Mouse (Mus musculus): ENCODE measurements around the gene Hist1h3f. TPM values are rescaled to one million over a fixed set of nuclear protein-coding genes. Genes with fewer than 3 reads are reported as not detected.
"Not testable (repeated sequence)": the region's sequence is repeated elsewhere in the genome, so short reads cannot be mapped to it uniquely, and the experiment has no call there.

Hist1h3f gene
- total and polyA plus RNA-seq, 2 experiments from 2014 or later = 0.17 to 119 TPM

DNA sequence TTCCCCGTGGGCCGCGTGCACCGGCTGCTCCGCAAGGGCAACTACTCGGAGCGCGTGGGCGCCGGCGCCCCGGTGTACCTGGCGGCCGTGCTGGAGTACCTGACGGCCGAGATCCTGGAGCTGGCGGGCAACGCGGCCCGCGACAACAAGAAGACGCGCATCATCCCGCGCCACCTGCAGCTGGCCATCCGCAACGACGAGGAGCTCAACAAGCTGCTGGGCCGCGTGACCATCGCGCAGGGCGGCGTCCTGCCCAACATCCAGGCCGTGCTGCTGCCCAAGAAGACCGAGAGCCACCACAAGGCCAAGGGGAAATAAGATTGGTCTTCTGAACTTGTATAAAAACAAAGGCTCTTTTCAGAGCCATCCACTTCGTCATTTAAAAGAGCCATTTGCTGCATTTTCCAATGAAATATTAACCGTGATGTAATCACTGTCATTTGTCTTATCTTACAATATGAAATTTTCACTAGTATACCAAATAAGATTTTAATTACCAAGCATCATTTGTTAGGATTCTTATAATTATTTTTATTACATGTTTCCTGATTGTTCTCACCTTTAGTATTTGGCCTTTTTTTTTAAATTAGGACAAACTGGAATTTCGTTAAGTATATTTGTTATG, 30.8 kb downstream of the Hist1h3f start:
- not testable (repeated sequence) for DNase-seq; H3K36me3 ChIP-seq (ENCODE audit: insufficient read depth); H3K27me3 ChIP-seq (ENCODE audit: insufficient read depth, low read length); H3K9me3 ChIP-seq (ENCODE audit: low read length); H3K9ac ChIP-seq
- Histone ChIP-seq H3K4me3 (ENCODE audit: low read depth, low read length) (peak overlapping the region; percentile 38), H3K4me2 (ENCODE audit: low read depth) (peak overlapping the region; percentile 67), H3K4me1 (ENCODE audit: insufficient read depth) (peaks cover 27% of the 10 kb centered on the region), H3K27ac (ENCODE audit: low read depth, low read length) (peak overlapping the region; percentile 78)
- under 1% methylated on average over 5 of the region's 39 CpGs for WGBS
- peak; percentile 3 for ATAC-seq

DNA sequence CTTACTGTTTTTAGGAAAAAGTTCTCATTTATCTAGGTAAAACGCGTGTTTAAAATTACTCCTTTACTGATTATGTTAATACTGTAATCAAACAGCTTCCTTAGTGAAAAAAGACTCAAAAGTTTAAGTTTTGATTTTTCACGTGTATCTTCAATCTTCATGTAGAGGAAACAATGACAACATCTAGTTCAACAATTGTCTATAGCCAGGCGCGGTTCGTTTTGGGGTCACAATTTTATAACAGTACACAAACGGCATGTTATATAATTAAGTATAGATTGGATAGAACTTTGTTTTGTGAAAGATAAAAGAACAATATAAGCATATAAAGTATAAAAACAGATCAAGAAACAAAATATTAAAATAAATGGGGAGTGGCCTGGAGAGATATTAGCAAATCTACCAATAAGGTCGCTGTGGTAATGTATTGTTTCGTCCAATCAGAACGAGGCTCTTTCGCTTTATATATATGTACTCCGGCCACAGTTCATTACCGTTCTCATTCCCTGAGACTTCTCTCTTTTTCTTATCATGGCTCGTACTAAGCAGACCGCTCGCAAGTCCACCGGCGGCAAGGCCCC, 31.5 kb downstream of the Hist1h3f start, which contains the start of gene Hist1h3d:
Hist1h3d (plus strand) TSS at position 493 of the 581 bp plus-strand sequence.
- Histone ChIP-seq H3K27me3 (ENCODE audit: insufficient read depth, low read length) (no peaks in the 10 kb centered on the region), H3K9me3 (ENCODE audit: low read length) (no peaks in the 10 kb centered on the region), H3K36me3 (ENCODE audit: insufficient read depth) (no peaks in the 10 kb centered on the region), H3K9ac (peak within 1 kb of the TSS; percentile 50), H3K4me2 (ENCODE audit: low read depth) (peak within 1 kb of the TSS; percentile 67), H3K4me3 (ENCODE audit: low read depth, low read length) (peak within 1 kb of the TSS; percentile 38), H3K27ac (ENCODE audit: low read depth, low read length) (peak within 1 kb of the TSS; percentile 78), H3K4me1 (ENCODE audit: insufficient read depth) (peaks cover 23% of the 10 kb centered on the region)
- ATAC-seq = peak; percentile 37
- TF ChIP-seq CTCF (IDR thresholded peaks at IDR 0.05; ENCODE audit: low read depth) = no peak
- DNase-seq = peak; percentile 87
- WGBS = under 1% methylated on average over 18 of the region's 18 CpGs

DNA sequence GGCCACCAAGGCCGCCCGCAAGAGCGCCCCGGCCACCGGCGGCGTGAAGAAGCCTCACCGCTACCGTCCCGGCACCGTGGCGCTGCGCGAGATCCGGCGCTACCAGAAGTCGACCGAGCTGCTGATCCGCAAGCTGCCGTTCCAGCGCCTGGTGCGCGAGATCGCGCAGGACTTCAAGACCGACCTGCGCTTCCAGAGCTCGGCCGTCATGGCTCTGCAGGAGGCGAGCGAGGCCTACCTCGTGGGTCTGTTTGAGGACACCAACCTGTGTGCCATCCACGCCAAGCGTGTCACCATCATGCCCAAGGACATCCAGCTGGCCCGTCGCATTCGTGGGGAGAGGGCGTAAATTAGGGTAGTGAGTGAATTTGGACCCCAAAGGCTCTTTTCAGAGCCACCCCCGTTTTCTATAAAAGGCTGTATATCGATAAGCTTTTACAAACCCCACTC, 32.0 kb downstream of the Hist1h3f start:
- not testable (repeated sequence) for H3K9me3 ChIP-seq (ENCODE audit: low read length); H3K27me3 ChIP-seq (ENCODE audit: insufficient read depth, low read length); H3K36me3 ChIP-seq (ENCODE audit: insufficient read depth); DNase-seq; ATAC-seq
- Histone ChIP-seq H3K4me2 (ENCODE audit: low read depth) (peak overlapping the region; percentile 67), H3K4me3 (ENCODE audit: low read depth, low read length) (peak overlapping the region; percentile 38), H3K9ac (peak overlapping the region; percentile 50), H3K4me1 (ENCODE audit: insufficient read depth) (peaks cover 22% of the 10 kb centered on the region), H3K27ac (ENCODE audit: low read depth, low read length) (peak overlapping the region; percentile 75)
- under 1% methylated on average over 11 of the region's 40 CpGs for WGBS

DNA sequence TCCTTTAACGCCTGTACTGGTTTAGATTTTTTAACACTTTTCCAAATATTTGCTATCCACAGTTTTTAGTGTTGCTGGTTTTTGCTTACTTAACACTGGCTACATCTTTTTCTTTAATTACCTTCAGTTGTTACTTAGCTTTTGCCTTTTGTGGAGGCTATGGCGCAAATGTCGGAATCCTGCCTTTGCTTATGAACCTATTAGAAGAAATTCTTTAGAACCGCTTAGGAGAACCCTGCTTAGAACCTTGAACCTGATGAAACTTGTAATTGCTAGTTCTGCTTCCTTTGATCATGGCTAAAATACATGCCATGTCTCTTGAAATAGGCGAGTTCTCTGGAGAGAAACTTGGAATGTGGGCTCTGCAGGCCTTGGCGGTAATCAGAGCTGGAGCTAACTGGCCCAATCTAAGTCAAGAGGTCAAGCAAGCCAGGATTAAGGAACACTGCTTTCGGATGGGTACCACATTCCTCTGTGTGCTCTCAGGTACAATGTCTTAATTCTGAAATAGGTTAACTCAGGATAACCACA, 32.6 kb downstream of the Hist1h3f start:
- Histone ChIP-seq H3K4me1 (ENCODE audit: insufficient read depth) (peaks cover 22% of the 10 kb centered on the region), H3K9me3 (ENCODE audit: low read length) (no peaks in the 10 kb centered on the region), H3K9ac (peak overlapping the region; percentile 50), H3K36me3 (ENCODE audit: insufficient read depth) (no peaks in the 10 kb centered on the region), H3K4me3 (ENCODE audit: low read depth, low read length) (peak overlapping the region; percentile 38), H3K27me3 (ENCODE audit: insufficient read depth, low read length) (no peaks in the 10 kb centered on the region), H3K4me2 (ENCODE audit: low read depth) (peak overlapping the region; percentile 67), H3K27ac (ENCODE audit: low read depth, low read length) (no peak overlapping the region)
- DNase-seq = no peak
- no peak for TF ChIP-seq CTCF (IDR thresholded peaks at IDR 0.05; ENCODE audit: low read depth)
- no peak for ATAC-seq
- 5% methylated on average over 7 of the region's 7 CpGs for WGBS

DNA sequence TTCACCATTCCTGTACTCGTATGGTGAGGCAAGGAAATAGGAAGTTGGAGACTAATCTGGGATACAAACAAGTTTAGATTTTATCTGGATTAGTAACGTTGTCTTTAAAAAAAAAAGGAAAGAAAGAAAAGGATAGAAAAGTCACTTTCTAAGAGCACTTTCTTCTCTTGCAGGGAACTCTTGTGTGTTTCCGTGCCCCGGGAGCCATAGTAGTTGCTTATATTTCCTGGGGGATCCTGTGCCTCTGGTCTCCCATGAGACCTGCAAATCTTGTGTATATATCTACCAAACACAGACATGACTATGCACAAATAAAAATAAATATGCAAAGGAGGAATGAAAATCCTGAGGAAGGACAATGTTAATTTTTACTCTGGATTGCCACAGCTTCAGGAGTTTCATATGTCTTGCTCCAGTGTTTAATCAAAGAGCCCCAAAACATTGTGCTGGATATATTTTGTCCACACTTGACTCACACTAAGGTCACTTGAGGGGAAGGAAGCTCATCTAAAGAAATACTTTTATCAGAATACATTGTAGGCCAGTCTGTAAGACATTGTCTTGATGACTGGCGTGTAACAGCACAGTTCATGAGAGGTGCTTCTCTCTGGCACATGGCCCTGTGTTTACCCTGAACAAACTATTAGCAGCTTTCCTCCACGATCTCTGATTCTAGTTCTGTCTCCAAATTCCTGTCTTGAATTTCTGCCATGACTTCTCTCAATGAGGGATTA, 33.2 kb downstream of the Hist1h3f start:
- Histone ChIP-seq H3K9ac (peak overlapping the region; percentile 50; the same call in 1 of the 2 replicates), H3K27me3 (ENCODE audit: insufficient read depth, low read length) (no peaks in the 10 kb centered on the region), H3K9me3 (ENCODE audit: low read length) (no peaks in the 10 kb centered on the region), H3K27ac (ENCODE audit: low read depth, low read length) (no peak overlapping the region), H3K4me2 (ENCODE audit: low read depth) (peak overlapping the region; percentile 67), H3K4me3 (ENCODE audit: low read depth, low read length) (peak overlapping the region; percentile 38; the same call in 1 of the 2 replicates), H3K4me1 (ENCODE audit: insufficient read depth) (peaks cover 24% of the 10 kb centered on the region), H3K36me3 (ENCODE audit: insufficient read depth) (no peaks in the 10 kb centered on the region)
- ATAC-seq (no peak), DNase-seq (no peak)
- TF ChIP-seq CTCF (IDR thresholded peaks at IDR 0.05; ENCODE audit: low read depth) = no peak
- 32% methylated on average over 6 of the region's 6 CpGs for WGBS

DNA sequence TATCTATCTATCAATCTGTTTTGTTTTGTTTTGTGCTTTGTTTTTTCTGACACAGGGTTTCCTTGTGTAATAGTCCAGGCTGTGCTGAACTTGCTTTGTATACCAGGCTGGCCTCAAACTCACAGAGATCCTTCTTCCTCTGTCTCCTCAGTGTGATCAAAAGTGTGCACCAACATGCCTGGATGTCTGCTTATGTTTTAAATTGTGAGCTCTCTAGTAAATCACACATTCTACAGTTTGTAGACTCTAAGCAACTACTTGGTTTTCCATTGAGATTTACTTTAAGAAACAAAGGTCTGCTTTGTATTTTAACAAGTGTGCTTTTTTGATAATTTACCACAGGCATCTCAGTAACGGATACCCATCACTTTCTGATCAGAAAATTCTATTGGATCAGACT, 34.0 kb downstream of the Hist1h3f start:
- H3K4me2 ChIP-seq (ENCODE audit: low read depth) = no peak overlapping the region
- WGBS = 83% methylated on average over 1 of the region's 1 CpGs
- H3K4me1 ChIP-seq (ENCODE audit: insufficient read depth) = peaks cover 17% of the 10 kb centered on the region; the same call in 1 of the 2 replicates
- no peak for TF ChIP-seq CTCF (IDR thresholded peaks at IDR 0.05; ENCODE audit: low read depth)
- ATAC-seq = no peak
- H3K9me3 ChIP-seq (ENCODE audit: low read length) = no peaks in the 10 kb centered on the region
- no peak for DNase-seq
- H3K9ac ChIP-seq = no peak overlapping the region
- no peaks in the 10 kb centered on the region for H3K36me3 ChIP-seq (ENCODE audit: insufficient read depth)
- H3K4me3 ChIP-seq (ENCODE audit: low read depth, low read length) = no peak overlapping the region
- no peak overlapping the region for H3K27ac ChIP-seq (ENCODE audit: low read depth, low read length)
- no peaks in the 10 kb centered on the region for H3K27me3 ChIP-seq (ENCODE audit: insufficient read depth, low read length)

Measured in forebrain, postnatal 0 days (tissue).